Mouse (Mus musculus) neural tube, embryonic 11.5 days (tissue): ENCODE results near the gene Cdc42se2. TPM values are rescaled to one million over a fixed set of nuclear protein-coding genes. Genes with fewer than 3 reads are reported as not detected.
A peak's percentile ranks its signal among the peaks of the same experiment; 100 is the strongest.

ENCODE experiments used
- ATAC-seq: fragments of 200-750 bp; cut with Nextera tagmentation; 2 replicates; pipeline ENCODE4 v1.8.0; 2017; ENCODE audit warnings: moderate number of reproducible peaks, mild to moderate bottlenecking, moderate TSS enrichment, moderate library complexity; ENCODE audit not compliant: insufficient read depth, low FRiP score, low TSS enrichment
- DNase-seq: peaks from one replicate; pipeline ENCODE4 v3.0.0-alpha.2; 2015; ENCODE audit warnings: low spot score
- H3K27ac ChIP-seq: fragments of 300-500 bp; sonication (generic); 2 replicates; pipeline ENCODE4 v1.5.1; 2014; ENCODE audit warnings: low read depth, mild to moderate bottlenecking, low read length
- H3K27me3 ChIP-seq: fragments of 300-500 bp; sonication (generic); 2 replicates; pipeline ENCODE4 v1.6.1; 2014; ENCODE audit warnings: mild to moderate bottlenecking, low read length, mixed read lengths; ENCODE audit not compliant: control insufficient read depth, insufficient read depth
- H3K36me3 ChIP-seq: fragments of 300-500 bp; sonication (generic); 2 replicates; pipeline ENCODE4 v1.6.1; 2014; ENCODE audit warnings: mild to moderate bottlenecking, low read length, moderate library complexity, mixed read lengths; ENCODE audit not compliant: control insufficient read depth, insufficient read depth
- H3K4me1 ChIP-seq: fragments of 300-500 bp; sonication (generic); 2 replicates; pipeline ENCODE4 v1.6.1; 2014; ENCODE audit warnings: low read length, mixed read lengths; ENCODE audit not compliant: control insufficient read depth, insufficient read depth
- H3K4me2 ChIP-seq: fragments of 300-500 bp; sonication (generic); 2 replicates; pipeline ENCODE4 v1.6.1; 2014; ENCODE audit warnings: low read depth, mild to moderate bottlenecking, moderate library complexity
- H3K4me3 ChIP-seq: fragments of 300-500 bp; sonication (generic); 2 replicates; pipeline ENCODE4 v1.5.1; 2014; ENCODE audit warnings: low read depth, low read length
- H3K9ac ChIP-seq: fragments of 300-500 bp; sonication (generic); 2 replicates; pipeline ENCODE4 v1.6.1; 2014; ENCODE audit warnings: mild to moderate bottlenecking, low read length
- H3K9me3 ChIP-seq: fragments of 300-500 bp; sonication (generic); 2 replicates; pipeline ENCODE4 v1.6.1; 2016; ENCODE audit warnings: low read length; ENCODE audit not compliant: control insufficient read depth
- WGBS: fragments of 180-500 bp; shearing (Covaris S2); extraction: QIAGEN DNeasy Blood & Tissue Kit; methylation state at CpG from one replicate; pipeline ENCODE4 v1.1.7; 2014; 5-methylcytosine and 5-hydroxymethylcytosine counted together
- polyA plus RNA-seq: library from polyadenylated mRNA; unstranded; fragments of >200 nt; fragmentation: Nextera tagmentation; extraction: Ambion mirVana; gene quantifications from 2 replicates; pipeline ENCODE4 v1.2.1, GENCODE M21; 2014

The Cdc42se2 gene
- polyA plus RNA-seq, 1 experiment from 2014 or later: 203 TPM

- H3K27ac ChIP-seq: no peak overlapping the region
- H3K4me3 ChIP-seq: no peak overlapping the region
- H3K4me1 ChIP-seq: peaks cover 11% of the 10 kb centered on the region; the same call in 1 of the 2 replicates
- DNase-seq (no peak), ATAC-seq (no peak)
- 81% methylated on average over 4 of the region's 4 CpGs for WGBS
- H3K4me2 ChIP-seq: no peak overlapping the region
- H3K9me3 ChIP-seq: no peaks in the 10 kb centered on the region
- no peaks in the 10 kb centered on the region for H3K27me3 ChIP-seq
- no peak overlapping the region for H3K9ac ChIP-seq
- H3K36me3 ChIP-seq: no peaks in the 10 kb centered on the region
Observed at GRCm38 (mm10) chr11:54817449-54817848, 30.0 kb upstream of the Cdc42se2 start.

DNA sequence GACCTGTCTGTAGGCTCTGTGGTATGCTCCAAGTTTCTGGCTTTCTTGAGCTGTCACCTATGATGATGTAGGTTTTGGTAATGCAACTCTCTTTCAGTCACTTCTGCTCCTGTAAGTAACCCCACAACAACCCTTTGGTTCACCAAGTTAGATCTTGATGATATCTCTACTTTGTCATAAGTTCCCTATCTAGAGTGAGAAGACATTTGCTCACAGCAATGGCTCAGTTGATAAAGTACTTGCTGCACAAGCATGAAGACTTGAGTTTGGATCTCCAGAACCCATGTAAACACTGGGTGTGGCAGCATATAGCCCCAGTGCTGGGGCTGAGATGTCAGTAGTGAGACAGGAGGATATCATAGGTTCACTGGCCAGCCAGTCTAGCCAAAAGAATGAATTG lies 28.2 kb upstream of the Cdc42se2 start:
- no peaks in the 10 kb centered on the region for H3K27me3 ChIP-seq
- H3K9ac ChIP-seq: no peak overlapping the region
- no peak overlapping the region for H3K27ac ChIP-seq
- H3K36me3 ChIP-seq: no peaks in the 10 kb centered on the region
- no peak overlapping the region for H3K4me2 ChIP-seq
- DNase-seq (no peak), ATAC-seq (no peak)
- H3K9me3 ChIP-seq: no peaks in the 10 kb centered on the region
- H3K4me1 ChIP-seq: peaks cover 15% of the 10 kb centered on the region; the same call in 1 of the 2 replicates
- H3K4me3 ChIP-seq: no peak overlapping the region

- Histone ChIP-seq H3K27me3 (no peaks in the 10 kb centered on the region), H3K4me1 (peaks cover 9% of the 10 kb centered on the region; the same call in 1 of the 2 replicates), H3K9me3 (no peaks in the 10 kb centered on the region), H3K9ac (no peak overlapping the region), H3K27ac (peak overlapping the region; percentile 58), H3K4me3 (no peak overlapping the region), H3K4me2 (no peak overlapping the region), H3K36me3 (no peaks in the 10 kb centered on the region)
- 35% methylated on average over 8 of the region's 8 CpGs for WGBS
- ATAC-seq (peak; percentile 92), DNase-seq (peak; percentile 84)
Observed at GRCm38 (mm10) chr11:54812812-54813516, 25.5 kb upstream of the Cdc42se2 start.

DNA sequence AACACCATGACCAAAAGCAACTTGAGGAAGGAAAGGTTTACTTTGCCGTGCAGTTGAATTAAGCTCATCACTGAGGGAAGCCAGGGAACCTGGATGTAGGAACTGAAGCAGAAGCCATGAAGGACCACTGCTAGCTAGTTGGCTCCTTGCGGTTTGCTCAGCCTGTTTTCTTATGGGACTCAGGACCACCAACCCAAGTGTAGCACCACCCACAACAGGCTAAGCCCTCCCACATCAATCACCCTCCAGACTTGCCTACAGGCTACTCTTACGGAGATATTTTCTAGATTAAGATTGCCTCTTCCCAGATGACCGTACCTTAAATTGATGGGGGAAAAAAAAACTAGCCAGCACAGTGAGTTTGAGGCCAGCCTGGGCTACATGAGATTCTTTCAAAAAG lies 24.8 kb upstream of the Cdc42se2 start:
- no peak overlapping the region for H3K4me3 ChIP-seq
- no peak overlapping the region for H3K4me2 ChIP-seq
- peak overlapping the region; percentile 58 for H3K27ac ChIP-seq
- WGBS: 35% methylated on average over 4 of the region's 4 CpGs
- H3K9me3 ChIP-seq: no peaks in the 10 kb centered on the region
- no peak overlapping the region for H3K9ac ChIP-seq
- H3K27me3 ChIP-seq: no peaks in the 10 kb centered on the region
- DNase-seq (peak; percentile 39), ATAC-seq (peak; percentile 78)
- no peaks in the 10 kb centered on the region for H3K36me3 ChIP-seq
- peaks cover 9% of the 10 kb centered on the region; the same call in 1 of the 2 replicates for H3K4me1 ChIP-seq

DNA sequence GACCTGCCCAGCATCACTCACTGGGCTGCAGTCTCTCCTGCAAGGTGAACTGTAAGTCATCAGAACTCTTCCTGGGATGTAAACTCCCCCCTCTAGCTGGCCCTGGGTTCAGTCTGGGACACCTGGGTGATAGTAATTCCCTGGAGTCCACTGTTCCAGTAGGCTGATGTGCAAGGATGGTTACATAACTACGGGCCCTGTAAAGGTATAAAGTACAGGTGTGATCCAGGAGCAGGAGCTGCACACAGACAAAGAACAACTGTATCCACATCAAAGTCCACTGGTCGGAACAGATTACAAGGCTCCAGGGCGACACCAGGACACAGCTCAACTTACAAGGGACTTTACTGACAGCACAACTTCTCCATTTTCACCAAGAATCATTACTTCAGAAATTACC lies 23.6 kb upstream of the Cdc42se2 start:
- H3K36me3 ChIP-seq: no peaks in the 10 kb centered on the region
- no peak overlapping the region for H3K9ac ChIP-seq
- ATAC-seq: no peak
- H3K4me2 ChIP-seq: no peak overlapping the region
- no peaks in the 10 kb centered on the region for H3K27me3 ChIP-seq
- 81% methylated on average over 3 of the region's 3 CpGs for WGBS
- H3K9me3 ChIP-seq: no peaks in the 10 kb centered on the region
- peaks cover 9% of the 10 kb centered on the region; the same call in 1 of the 2 replicates for H3K4me1 ChIP-seq
- H3K27ac ChIP-seq: no peak overlapping the region
- H3K4me3 ChIP-seq: no peak overlapping the region
- DNase-seq: no peak

GRCm38 (mm10) chr11:54809582-54809981 lies 22.1 kb upstream of the Cdc42se2 start:
- ATAC-seq (no peak), DNase-seq (no peak)
- Histone ChIP-seq H3K4me1 (peaks cover 9% of the 10 kb centered on the region; the same call in 1 of the 2 replicates), H3K9me3 (no peaks in the 10 kb centered on the region), H3K9ac (no peak overlapping the region), H3K4me2 (no peak overlapping the region), H3K36me3 (no peaks in the 10 kb centered on the region), H3K4me3 (no peak overlapping the region), H3K27me3 (no peaks in the 10 kb centered on the region), H3K27ac (no peak overlapping the region)
- 80% methylated on average over 5 of the region's 5 CpGs for WGBS

GRCm38 (mm10) chr11:54808177-54808576 lies 20.7 kb upstream of the Cdc42se2 start:
- Histone ChIP-seq H3K9me3 (no peaks in the 10 kb centered on the region), H3K4me2 (no peak overlapping the region), H3K27me3 (no peaks in the 10 kb centered on the region), H3K4me1 (peaks cover 9% of the 10 kb centered on the region; the same call in 1 of the 2 replicates), H3K36me3 (no peaks in the 10 kb centered on the region), H3K27ac (no peak overlapping the region), H3K4me3 (no peak overlapping the region), H3K9ac (no peak overlapping the region)
- DNase-seq (no peak), ATAC-seq (no peak)
- WGBS: 88% methylated on average over 4 of the region's 4 CpGs

GRCm38 (mm10) chr11:54807669-54808068 lies 20.2 kb upstream of the Cdc42se2 start:
- WGBS: 84% methylated on average over 9 of the region's 9 CpGs
- DNase-seq: no peak
- ATAC-seq: no peak

GRCm38 (mm10) chr11:54806891-54807290 lies 19.4 kb upstream of the Cdc42se2 start:
- Histone ChIP-seq H3K9ac (no peak overlapping the region), H3K36me3 (no peaks in the 10 kb centered on the region), H3K4me3 (no peak overlapping the region), H3K4me2 (no peak overlapping the region), H3K27me3 (no peaks in the 10 kb centered on the region), H3K9me3 (no peaks in the 10 kb centered on the region), H3K4me1 (0 out of 2 replicates have a peak, but pooled peaks cover 4% of the 10 kb centered on the region), H3K27ac (no peak overlapping the region)
- WGBS: 92% methylated on average over 28 of the region's 28 CpGs
- ATAC-seq (no peak), DNase-seq (no peak)

More at GRCm38 (mm10) chr11:54807669-54808068, 20.2 kb upstream of the Cdc42se2 start:
- Histone ChIP-seq H3K27me3 (no peaks in the 10 kb centered on the region), H3K27ac (no peak overlapping the region), H3K4me3 (no peak overlapping the region), H3K4me2 (no peak overlapping the region), H3K9me3 (no peaks in the 10 kb centered on the region), H3K4me1 (peaks cover 4% of the 10 kb centered on the region; the same call in 1 of the 2 replicates), H3K36me3 (no peaks in the 10 kb centered on the region), H3K9ac (no peak overlapping the region)
